Mouse (Mus musculus) layer of hippocampus, postnatal 14 days (tissue): ENCODE data around the gene E130308A19Rik. TPM values are rescaled to one million over a fixed set of nuclear protein-coding genes. Genes with fewer than 3 reads are reported as not detected.

Source experiments
- DNase-seq, 2 experiments: peaks; one replicate each; pipeline ENCODE4 v3.0.0; 2021 to 2022; ENCODE audit warnings: low spot score in 2 of 2, mixed read lengths in 1 of 2
- long read RNA-seq, 2 experiments: library from polyadenylated mRNA; stranded (forward); transcript quantifications; one replicate each; pipeline ENCODE4 v2.0.0; 2021
- total RNA-seq, 2 experiments: library from RNA; stranded (reverse); gene quantifications; 2 replicates each; pipeline ENCODE4 v1.2.3; 2021

E130308A19Rik gene
- total RNA-seq = 10 to 100 TPM; 14.7 to 16.6 TPM
- long read RNA-seq, experiment 1, full-length matches to known transcripts = 2 of 6 reads
- long read RNA-seq, experiment 1, partial matches to known transcripts = 2 of 6 reads
- long read RNA-seq, experiment 1, other reads (novel, unspliced or antisense) = 2 of 6 reads
- long read RNA-seq, experiment 2, partial matches to known transcripts = 3 of 9 reads
- long read RNA-seq, experiment 2, other reads (novel, unspliced or antisense) = 6 of 9 reads

DNA sequence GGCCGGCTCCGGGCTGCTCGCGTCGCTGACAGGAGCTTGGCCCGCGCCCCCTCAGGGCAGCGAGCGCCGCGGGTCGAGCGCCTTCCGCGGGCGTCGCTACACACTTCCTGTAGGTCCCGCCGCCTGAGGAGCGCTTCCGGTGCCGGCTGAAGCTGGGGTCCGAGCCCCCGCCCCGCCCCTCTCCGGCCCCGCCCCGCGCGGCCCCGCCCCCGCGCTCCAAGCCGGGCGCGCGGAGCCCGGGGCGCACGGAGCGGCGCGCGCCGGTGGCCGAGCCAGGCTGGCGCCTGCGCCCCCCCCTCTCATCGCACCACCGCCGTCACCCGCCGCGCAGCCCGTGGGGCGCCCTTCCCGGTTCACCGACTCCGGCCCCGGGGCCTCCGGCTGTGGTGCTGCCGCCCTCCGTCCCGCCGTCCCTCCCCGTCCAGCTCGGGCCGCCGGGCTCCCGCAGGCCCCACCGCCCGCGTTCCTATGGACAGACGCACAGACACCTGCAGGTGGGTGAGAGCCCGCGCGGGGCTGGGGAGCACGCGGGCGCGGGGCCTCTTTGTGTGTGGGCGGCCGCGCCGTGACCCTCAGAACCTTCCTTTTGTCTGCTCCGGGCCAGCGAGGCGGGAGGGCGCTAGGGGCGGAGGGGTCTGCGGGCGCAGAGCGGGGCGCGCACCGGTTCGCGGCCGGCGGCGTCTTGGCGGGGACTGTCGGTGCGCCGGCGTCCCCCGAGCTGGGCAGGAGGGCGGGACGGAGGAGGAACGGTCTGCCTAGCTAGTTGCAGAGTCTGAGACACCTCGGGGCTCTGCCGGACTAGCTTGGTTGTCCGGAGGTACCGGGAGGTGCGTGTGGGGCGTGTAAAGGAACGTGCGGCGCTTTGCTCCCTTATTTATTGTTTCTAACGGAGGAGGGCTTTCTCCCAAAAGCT, at the start of gene E130308A19Rik:
Gene E130308A19Rik (plus strand): TSS at position 214 of the 913 bp plus-strand sequence.
- DNase-seq = peak; percentile 56

DNA sequence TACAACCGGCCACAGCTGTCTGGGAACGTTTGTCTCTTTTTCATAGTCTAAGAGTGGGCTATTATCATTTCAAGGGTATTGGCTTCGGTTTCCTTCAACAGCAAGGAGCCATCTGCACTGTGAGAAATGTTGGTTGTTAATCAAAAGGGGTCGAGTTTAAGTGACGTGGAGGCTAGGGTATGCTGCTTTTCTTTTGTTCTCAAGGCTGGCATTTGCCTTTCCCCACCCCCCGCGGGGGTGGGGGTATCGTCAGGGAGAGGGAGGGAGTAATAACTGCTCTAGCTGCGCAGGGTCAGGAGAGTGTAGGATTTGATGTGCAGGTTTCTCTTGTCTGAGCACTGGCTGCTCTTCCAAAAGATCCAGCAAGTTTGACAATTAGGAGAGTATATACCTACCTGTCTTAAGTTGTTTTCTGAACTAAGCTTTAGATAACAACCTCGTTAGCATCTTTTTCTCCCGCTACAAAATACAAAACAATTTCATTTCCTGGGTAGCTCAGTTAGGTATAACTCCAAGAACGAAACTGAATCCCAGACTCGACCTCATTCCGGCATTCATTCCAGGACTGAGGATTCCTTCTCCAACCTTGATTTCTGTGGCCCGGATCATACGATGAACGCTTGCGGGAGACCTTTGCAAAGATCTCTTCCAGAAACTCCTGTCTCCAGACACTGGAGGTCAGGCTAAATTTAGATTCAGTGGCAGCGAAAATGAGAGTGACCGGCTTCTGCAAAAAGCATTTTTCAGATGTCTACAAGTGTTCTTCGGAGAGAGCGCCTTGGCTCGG, 45.3 kb upstream of the E130308A19Rik start:
- DNase-seq = peak; percentile 29 to 40

DNA sequence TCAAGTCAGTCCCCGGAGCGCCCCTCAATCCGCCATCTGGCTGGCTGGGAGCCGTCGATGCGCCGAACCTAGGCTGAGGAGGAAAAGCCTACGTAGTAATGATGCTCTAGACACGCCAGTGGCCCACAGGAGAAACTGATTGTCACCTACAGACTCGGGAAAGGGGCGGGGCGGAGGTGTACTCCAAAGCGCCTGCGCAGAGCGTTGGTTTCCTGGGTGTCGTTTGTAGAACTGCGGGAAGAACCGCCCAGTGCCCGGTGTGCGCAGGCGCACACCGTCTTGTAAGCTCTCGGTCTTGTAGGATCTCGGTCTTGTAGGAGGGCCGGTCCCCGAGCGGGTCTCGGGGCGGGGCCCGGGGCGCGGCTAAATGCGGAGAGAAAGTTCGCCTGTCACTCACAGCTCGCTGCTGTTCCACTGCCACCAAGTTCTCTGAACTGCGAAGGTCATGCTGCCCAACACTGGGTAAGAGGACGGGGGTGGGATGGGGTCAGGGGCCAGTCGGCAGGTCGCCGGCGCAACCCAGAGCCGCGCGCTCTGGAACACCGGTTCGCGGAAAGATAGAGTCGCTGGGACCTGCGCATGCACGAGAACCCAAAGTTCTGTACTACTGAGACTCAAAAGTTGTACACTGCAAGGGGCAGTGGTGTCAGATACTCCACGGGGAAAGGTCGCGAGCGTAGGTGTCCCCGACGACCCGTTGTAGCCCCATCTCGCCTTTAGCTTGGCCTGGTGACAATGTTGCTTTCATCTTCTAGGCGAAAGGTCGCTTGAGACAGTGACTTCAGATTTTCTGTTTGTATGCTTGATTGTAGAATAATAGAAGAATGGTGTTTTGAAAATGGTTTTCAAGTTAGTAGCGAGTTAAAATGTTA, 44.5 kb upstream of the E130308A19Rik start, which contains the start of gene Hsdl2:
Gene Hsdl2 (plus strand): TSS at position 250 of the 872 bp plus-strand sequence.
- DNase-seq = peak; percentile 97 to 99

DNA sequence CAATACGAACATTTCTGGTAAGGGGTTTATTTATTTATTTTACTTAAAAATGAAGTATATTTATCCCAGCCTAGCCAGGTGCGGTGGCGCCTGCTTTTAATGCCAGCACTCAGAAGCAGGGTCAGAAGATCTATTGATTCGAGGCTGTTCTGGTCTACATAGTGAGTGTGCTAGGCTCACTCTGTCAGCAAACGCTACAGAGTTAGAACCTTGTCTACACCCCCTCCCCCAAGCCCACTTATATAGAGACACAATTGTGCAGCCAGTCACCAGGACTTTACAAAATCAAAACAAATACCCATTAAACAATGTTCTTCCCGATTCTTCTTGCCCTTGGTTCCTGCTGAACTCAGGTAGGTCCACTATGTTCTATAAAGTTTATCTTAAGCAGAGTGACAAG, 43.8 kb upstream of the E130308A19Rik start:
- no peak for DNase-seq

DNA sequence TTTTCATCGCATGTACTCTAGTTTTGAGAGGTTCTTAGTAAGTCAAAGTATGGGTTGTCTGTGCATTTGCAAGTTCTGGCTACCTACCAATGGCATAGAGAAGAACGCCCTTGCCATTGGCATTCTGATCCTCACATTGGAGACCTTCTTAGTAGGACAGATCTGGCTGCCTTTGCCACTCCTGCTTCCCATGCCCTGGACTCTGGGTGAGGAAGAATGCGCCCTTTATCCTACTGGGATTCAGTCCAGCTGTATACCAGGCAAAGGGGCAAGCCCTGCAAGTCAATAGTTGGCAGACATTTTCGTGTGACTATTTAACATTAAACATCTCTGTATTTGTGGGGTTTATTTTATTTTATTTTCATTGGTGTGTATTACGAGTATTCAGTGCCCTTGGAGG, 40.9 kb upstream of the E130308A19Rik start:
- DNase-seq = peak in 1 of 2 experiments; percentile 35

DNA sequence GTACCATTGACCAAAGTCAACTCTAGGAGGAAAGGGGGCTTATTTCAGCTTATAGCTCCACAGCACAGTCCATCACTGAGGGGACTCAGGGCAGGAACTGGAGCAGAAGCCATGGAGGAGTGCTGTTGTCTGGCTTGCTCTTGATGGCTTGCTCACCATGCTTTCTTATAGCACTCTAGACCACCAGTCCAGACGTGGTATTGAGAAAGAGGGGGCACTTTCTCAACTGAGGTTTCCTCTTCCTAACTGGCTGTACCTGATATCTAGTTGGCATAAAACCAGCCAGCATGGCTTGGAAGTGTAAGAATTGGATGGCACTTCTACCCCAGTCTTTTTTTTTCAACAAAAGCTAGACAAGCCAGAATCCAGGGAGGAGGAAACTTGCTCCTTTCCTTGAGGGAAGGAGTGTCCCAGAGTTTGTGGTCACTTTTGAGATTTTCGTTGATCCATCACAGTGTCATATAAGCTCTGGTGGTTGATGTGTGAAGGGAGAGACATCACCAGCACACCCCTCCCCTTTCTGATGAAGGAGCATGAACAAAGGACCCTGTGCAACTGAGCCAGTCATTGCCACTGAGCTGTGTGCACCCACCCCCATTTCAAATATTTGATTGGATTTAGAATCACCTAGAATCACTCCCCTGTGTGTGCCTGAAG, 38.7 kb upstream of the E130308A19Rik start:
- no peak for DNase-seq

DNA sequence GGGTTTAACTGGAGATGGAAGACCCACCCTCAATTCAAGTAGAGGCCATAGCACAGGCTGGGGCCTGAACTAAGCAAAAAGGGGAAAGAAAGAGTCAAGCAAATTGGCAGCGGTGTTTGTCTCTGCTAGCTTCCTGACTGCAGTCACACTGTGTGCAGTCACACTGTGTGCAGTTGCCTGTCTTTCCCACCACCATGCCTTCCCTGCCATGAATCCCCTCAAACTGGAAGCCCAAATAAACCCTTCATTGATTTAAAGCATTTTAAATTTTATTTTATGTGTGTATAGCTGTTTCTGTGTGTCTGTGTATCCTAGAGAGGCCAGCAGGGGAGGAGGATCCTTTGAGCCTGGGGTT, 38.2 kb upstream of the E130308A19Rik start:
- no peak for DNase-seq

DNA sequence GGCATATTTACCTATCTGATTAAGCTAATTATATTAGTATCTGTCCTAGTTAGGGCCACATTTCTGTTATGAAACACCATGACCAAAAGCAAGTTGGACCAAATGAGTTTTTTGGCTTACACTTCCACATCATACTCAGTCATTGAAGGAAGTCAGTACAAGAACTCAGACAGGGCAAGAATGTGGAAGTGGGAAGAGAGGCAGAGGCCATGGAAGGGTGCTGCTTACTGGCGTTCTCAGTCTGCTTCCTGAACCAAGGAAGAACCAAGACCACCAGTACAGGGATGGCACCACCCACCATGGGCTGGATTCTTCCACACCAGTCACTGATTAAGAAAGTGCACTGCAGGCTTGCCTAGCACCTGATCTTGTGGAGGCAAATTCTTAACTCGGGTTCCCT, 31.4 kb upstream of the E130308A19Rik start:
- DNase-seq = no peak

DNA sequence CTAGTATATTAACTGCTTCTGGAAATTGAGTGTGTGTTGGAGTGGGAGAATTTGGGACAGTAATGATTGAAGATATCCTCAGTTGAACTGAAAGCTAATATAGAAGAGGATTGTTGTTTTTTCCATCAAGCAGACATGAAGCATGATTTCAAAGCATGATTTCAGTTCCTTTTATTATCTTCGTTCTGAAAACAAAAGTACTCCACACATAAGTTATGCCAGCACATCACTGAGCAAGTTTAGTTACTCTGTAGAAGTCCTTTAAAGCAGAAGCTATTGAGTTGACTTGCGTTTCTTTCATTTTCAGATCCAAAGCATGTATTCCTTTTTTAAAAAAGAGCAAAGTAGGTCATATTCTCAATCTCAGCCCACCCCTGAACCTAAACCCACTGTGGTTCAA, 29.5 kb upstream of the E130308A19Rik start:
- no peak for DNase-seq

DNA sequence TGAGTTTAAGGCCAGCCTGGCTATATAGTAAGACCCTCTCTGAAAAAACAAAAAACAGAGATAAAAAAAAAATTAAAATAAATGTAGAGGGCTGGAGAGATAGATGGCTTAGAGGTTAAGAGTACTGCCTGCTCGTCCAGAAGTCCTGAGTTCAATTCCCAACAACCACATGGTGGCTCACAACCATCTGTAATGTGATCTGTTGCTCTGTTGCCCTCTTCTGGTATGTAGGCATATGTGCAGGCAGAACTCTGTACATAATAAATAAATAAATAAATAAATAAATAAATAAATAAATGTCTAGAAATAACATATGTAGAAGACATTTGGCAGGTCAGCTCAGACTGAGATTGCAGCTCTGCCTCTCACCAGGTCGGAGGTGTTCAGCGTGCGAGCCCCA, 23.3 kb upstream of the E130308A19Rik start:
- DNase-seq = no peak

DNA sequence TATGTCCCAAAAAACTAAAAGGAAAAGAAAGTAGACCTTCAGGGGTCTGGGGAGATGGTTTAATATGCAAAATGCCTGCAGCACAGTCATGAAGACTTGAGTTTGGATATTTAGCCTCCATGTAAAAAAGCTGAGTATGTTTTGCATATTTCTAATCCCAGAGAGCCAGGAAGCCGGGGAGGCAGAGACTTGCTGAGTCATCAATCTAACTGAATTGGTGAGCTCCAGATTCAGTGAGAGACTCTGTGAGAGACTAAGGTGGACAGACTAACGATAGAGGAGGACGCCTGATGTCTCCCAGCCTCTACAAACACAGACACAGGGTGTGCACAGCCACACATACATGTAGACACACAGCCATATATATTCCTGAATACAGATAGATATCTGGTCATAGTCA, 21.1 kb upstream of the E130308A19Rik start:
- DNase-seq = no peak

DNA sequence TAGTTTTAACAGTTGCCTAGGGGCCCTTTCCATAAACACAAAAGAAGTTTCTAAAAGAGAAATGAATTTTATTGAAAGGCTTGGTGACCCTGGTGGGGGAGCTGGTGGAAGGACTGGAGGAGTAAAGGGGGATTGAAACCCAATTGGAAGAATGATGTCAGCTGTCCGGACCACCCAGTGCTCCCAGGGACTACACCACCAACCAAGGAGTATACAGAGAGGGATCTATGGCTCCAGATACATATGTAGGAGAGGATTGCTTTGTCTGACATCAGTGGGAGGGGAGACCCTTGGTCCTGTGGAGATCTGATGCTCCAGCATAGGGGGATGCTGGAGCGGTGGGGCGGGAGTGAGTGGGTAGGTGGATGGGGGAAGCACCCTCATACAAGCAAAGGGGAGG, 20.5 kb upstream of the E130308A19Rik start:
- no peak for DNase-seq

DNA sequence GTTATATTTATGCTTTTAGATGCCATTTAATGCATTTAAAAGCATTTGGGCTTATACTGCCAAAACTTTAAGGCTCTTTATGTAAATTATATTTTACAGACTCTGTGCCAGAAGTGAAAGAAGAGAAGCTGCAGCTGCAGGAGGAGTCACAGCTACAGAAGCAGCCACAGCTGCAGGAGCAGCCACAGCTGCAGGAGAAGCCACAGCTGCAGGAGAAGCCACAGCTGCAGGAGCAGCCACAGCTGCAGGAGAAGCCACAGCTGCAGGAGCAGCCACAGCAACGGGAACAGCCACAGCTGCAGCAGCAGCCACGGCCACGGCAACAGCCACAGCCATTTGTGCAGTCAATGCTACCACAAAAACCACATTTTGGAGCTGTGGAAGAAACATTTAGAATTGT, 15.6 kb upstream of the E130308A19Rik start:
- no peak for DNase-seq

DNA sequence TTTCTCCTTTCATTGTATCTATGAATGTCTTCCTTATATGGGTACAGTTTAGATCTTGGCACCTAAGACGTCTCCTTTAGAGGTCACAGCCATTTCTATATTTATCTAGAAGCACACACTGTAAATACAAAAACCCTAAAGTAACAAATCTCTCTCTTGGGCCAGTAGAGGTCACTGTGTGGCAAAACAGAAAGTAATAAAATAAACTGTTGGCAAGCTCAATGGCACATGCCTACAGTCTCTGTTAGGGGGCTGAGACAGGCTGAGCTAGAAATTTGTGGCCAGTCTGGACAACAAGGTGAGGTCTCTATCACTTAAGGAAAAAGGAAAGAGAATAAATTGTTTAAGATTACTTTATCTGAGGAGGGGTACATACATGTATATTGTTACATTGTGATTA, 11.0 kb upstream of the E130308A19Rik start:
- no peak for DNase-seq

DNA sequence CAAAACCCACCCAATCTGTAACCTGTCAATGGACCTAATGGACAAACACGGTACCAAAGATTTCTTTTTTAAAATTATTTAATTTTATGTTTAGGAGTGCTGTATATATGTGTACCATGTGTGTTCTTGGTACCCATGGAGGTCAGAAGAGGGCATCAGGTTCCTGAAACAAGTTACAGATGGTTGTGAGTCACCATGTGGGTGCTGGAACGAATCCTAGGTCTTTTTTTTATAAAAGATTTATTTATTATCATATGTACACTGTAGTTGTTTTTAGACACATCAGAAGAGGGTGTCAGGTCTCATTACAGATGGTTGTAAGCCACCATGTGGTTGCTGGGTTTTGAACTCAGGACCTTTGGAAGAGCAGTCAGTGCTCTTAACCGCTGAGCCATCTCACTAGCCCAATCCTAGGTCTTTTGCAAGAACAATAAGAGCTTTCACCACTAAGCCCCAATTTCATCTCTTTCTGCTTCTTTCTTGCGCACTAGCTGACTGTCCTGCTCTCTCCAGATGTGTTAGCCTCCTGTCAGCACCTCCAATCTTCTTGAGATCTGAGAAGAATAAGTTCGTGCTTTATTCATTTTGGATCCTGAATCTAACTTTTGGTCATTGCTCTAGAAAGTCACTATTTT, 6.3 kb upstream of the E130308A19Rik start:
- DNase-seq = no peak

DNA sequence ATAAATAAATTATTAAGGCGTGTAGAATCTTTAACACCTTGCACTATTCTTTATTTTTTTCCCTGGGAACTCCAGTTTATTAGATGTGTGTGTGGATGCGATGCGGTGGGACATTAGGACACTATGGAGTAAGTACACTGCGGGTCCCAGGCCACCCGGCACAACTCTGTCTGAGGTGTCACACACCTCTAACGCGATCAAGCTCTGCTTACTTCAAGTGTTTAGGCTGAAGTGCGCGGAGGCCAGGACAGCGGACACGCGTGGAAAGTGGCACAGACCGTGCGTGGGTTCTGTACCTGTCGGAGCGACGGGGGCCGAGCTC, 374 bp upstream of the E130308A19Rik start:
- DNase-seq = peak in 1 of 2 experiments; percentile 13

DNA sequence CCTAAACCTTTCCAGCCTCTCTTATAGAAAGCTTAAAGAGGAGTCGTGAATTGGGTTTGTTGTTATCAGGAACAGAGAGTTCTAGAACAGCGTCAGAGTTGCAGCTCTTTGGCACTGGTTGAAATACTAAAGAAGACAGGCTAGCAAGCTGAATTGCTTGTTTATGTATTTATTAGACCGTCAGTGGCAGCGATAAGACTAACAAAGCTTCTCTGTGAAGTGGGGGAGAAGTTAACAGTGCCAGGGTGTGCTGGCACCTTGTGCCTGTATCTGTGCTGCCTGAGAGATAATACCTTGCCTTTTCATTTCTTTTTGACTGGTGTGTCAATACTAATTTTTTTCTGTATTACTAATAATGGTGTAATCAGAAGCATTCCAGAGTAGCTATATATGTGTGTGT, 2.2 kb downstream of the E130308A19Rik start:
- no peak for DNase-seq

DNA sequence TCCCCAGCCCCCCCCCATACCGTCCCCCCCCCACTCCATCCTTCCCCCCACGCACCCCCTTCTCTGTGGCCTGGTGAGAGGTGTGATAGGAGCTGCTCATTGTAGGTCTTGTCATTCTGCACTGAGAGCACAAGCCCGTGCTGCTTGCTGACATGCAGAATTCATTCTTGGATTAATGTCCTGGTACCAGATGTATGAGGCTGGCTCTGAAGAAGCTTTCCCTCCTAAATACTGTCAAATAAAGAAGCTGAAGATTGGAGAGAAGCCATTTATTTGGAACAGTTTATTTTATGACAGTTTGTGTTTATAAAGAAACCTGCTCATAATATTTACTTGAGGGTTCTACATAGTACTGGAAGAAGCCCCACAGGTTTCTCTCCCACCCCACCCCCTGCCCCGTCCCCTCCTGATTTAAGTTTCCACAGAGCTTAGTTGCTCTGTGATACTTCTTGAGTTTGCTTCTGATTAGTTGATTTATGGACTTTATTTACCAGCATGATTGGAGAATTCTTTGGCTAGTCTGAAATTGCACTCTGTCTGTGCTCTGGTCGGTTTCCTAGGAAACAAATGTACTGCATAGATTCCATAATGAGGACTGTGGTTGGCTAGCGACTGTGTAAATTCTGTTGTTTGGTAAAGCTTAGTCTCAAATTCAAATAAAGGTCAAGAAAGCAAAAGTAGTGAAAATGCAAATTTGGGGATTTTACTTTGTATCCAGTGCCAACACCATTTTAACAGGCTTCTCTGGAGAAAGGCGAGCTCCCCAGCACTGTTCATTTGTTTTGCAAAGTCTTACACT, 3.3 kb downstream of the E130308A19Rik start:
- DNase-seq = no peak

DNA sequence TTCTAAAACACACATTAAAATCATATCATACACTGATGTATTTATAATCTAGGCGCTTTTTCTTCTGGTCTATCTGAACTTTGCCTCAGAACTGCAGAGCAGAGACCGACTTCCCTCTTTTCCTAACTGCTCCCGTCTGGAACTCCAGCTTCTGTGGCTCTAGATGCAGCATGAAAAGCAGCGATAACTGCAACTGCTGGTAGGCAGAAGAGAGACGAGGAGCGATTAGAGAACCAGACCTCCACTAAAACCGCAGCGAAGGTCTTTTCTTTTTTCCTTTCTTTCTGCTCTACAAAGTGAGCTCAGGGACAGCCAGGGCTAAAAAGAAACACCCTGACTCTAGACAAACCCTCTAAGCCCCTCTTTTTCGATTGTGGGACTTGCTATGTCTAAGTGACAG, 4.1 kb downstream of the E130308A19Rik start:
- DNase-seq = no peak
